Mouse (Mus musculus): ENCODE measurements around the gene Tmed8. TPM values are rescaled to one million over a fixed set of nuclear protein-coding genes. Genes with fewer than 3 reads are reported as not detected.
"Not testable (repeated sequence)": the region's sequence is repeated elsewhere in the genome, so short reads cannot be mapped to it uniquely, and the experiment has no call there.

Gene Tmed8
- polyA plus RNA-seq, 1 experiment from 2014 or later = 2.8 TPM

DNA sequence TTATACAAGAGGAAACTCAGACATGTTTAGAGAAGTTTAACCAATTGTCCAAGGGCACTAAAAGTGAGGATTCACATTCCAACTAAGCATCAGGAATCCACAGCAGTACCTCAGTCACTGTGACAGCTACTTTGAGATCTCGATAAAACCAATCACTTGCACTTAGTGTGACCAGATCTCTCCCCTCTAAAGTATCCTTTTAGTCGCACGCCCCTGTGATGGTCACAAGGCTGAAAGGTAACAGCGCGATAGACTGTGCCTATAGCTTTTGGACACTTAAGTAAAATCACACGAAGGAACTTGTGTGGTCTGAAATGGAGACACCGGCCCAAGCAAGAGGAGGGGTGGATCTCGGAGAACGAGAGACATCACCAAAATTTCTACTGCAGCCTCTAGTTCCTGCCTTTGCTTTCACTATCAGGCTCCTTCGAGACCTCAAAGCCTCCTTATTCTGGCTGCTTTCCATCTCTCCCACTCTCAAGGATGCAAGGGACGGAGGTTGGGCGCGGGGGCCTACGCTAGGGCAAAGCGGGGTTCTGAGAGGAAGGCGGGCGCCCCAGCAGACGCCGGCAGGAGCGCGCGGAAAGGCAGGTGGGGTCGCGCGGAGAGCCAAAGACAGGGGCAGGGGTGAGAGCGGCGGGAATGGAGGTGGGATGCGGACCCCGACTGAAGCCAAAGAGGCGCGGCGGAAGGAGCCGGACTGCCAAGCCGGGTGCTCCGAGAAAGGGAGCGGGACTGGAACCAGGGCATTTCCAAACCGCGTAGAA is 865 bp downstream of the Tmed8 start, which contains the start of gene Samd15:
Gene Samd15, plus strand, starts transcription at position 518 of the 767 bp plus-strand sequence.
- H3K36me3 ChIP-seq = no peaks in the 10 kb centered on the region
- no peaks in the 10 kb centered on the region for H3K27me3 ChIP-seq (ENCODE audit: low read depth, poor library complexity, severe bottlenecking)
- peak; percentile 71 for DNase-seq (ENCODE audit: low spot score)
- WGBS = under 1% methylated on average over 38 of the region's 38 CpGs
- peaks cover 13% of the 10 kb centered on the region; the same call in 1 of the 2 replicates for H3K4me1 ChIP-seq
- peak within 1 kb of the TSS; percentile 89 for H3K4me3 ChIP-seq
- no peaks in the 10 kb centered on the region for H3K9me3 ChIP-seq (replicated peaks)
- H3K27ac ChIP-seq = peak within 1 kb of the TSS; percentile 93

DNA sequence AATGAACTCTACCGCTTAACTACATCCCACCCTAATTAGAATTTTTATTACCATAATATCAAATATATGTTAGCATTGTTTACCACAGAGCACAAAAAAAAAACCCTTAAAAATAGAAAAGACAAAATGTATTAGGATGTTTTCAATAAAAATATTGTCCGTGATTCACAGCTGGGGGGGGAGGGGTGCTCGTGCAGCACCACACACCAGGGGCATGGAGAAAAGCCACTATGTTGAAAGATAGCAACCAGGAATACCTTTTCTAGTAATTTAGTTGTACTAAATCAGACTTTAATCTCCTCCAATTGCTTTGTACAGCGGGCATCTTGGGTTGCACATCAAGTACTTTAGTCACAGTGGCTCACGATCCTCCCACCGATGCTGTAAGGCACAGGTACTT is 1.5 kb downstream of the Tmed8 start:
- WGBS = 67% methylated on average over 6 of the region's 6 CpGs
- Histone ChIP-seq H3K4me3 (peak overlapping the region; percentile 89), H3K36me3 (no peaks in the 10 kb centered on the region), H3K27me3 (ENCODE audit: low read depth, poor library complexity, severe bottlenecking) (no peaks in the 10 kb centered on the region), H3K4me1 (peaks cover 13% of the 10 kb centered on the region; the same call in 1 of the 2 replicates), H3K27ac (no peak overlapping the region), H3K9me3 (replicated peaks) (no peaks in the 10 kb centered on the region)
- DNase-seq (ENCODE audit: low spot score) = no peak

- Histone ChIP-seq H3K27me3 (ENCODE audit: low read depth, poor library complexity, severe bottlenecking) (no peaks in the 10 kb centered on the region), H3K27ac (no peak overlapping the region), H3K4me1 (peaks cover 13% of the 10 kb centered on the region; the same call in 1 of the 2 replicates), H3K36me3 (no peaks in the 10 kb centered on the region), H3K4me3 (no peak overlapping the region), H3K9me3 (replicated peaks) (no peaks in the 10 kb centered on the region)
- no peak for DNase-seq (ENCODE audit: low spot score)
Observed at GRCm38 (mm10) chr12:87196310-87196709, 3.9 kb downstream of the Tmed8 start.

DNA sequence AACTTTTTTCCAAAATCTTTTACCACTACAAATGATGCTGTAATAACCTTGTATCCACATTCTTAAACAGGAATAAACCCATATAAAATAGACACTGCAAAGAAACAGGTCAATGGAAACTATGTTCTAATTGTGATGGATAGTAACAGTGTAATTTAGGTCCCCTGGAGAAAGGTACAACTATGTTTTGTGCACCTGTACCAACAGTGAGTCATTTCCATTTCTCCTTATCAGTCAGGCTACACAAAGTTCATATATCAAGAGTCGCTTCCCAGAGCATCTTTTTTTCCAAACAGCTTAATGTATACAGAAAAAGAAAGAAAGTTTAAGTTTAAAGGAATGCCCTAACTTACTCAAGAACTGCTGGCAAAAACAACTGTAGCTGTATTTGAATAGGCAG is 5.2 kb downstream of the Tmed8 start:
- Histone ChIP-seq H3K9me3 (replicated peaks) (no peaks in the 10 kb centered on the region), H3K4me1 (peaks cover 13% of the 10 kb centered on the region; the same call in 1 of the 2 replicates), H3K27ac (no peak overlapping the region), H3K36me3 (no peaks in the 10 kb centered on the region), H3K4me3 (no peak overlapping the region), H3K27me3 (ENCODE audit: low read depth, poor library complexity, severe bottlenecking) (no peaks in the 10 kb centered on the region)
- 89% methylated on average over 1 of the region's 1 CpGs for WGBS
- no peak for DNase-seq (ENCODE audit: low spot score)

- DNase-seq (ENCODE audit: low spot score) = no peak
- Histone ChIP-seq H3K4me1 (0 out of 2 replicates have a peak, but pooled peaks cover 4% of the 10 kb centered on the region), H3K27me3 (ENCODE audit: low read depth, poor library complexity, severe bottlenecking) (no peaks in the 10 kb centered on the region), H3K36me3 (no peaks in the 10 kb centered on the region), H3K9me3 (replicated peaks) (no peaks in the 10 kb centered on the region), H3K4me3 (no peak overlapping the region), H3K27ac (no peak overlapping the region)
- WGBS = 90% methylated on average over 3 of the region's 3 CpGs
Observed at GRCm38 (mm10) chr12:87193008-87193407, 7.2 kb downstream of the Tmed8 start.

- H3K9me3 ChIP-seq (replicated peaks) = no peaks in the 10 kb centered on the region
- peaks cover 14% of the 10 kb centered on the region; the same call in 1 of the 2 replicates for H3K36me3 ChIP-seq
- no peak for DNase-seq (ENCODE audit: low spot score)
- H3K4me3 ChIP-seq = no peak overlapping the region
- H3K27me3 ChIP-seq (ENCODE audit: low read depth, poor library complexity, severe bottlenecking) = no peaks in the 10 kb centered on the region
- WGBS = 94% methylated on average over 4 of the region's 4 CpGs
- no peak overlapping the region for H3K27ac ChIP-seq
- H3K4me1 ChIP-seq = peaks cover 18% of the 10 kb centered on the region
Observed at GRCm38 (mm10) chr12:87177631-87178030, 22.6 kb downstream of the Tmed8 start.

GRCm38 (mm10) chr12:87175194-87175946 is 24.9 kb downstream of the Tmed8 start:
- Histone ChIP-seq H3K27me3 (ENCODE audit: low read depth, poor library complexity, severe bottlenecking) (no peaks in the 10 kb centered on the region), H3K27ac (0 out of 2 replicates have a peak overlapping the region, but pooled peaks have one; percentile 37), H3K4me3 (no peak overlapping the region), H3K9me3 (replicated peaks) (no peaks in the 10 kb centered on the region), H3K36me3 (peaks cover 22% of the 10 kb centered on the region), H3K4me1 (peaks cover 18% of the 10 kb centered on the region)
- WGBS = 68% methylated on average over 4 of the region's 4 CpGs
- DNase-seq (ENCODE audit: low spot score) = no peak

DNA sequence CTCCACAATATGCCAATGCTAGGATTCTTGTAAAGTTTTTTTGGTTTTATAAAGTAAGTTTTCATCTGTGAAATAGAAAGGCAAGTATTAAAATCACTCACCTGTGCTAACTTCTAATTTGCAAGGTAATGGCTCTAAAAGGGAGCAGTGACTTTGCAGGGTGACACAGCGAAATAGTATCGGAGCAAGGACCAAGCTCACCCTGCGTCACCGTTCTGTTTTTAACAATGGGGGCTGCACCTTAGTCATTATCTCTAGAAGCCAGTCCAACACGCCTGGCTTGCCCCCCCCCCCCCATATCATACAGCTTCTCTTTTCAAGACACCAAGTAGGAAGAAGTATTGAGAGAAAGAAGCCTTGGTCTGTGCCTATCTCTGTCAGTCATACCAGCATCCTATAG is 39.4 kb downstream of the Tmed8 start:
- DNase-seq (ENCODE audit: low spot score) = no peak
- WGBS = 94% methylated on average over 5 of the region's 5 CpGs
- H3K9me3 ChIP-seq (replicated peaks) = no peaks in the 10 kb centered on the region
- no peak overlapping the region for H3K4me3 ChIP-seq
- H3K27me3 ChIP-seq (ENCODE audit: low read depth, poor library complexity, severe bottlenecking) = no peaks in the 10 kb centered on the region
- peaks cover 6% of the 10 kb centered on the region; the same call in 1 of the 2 replicates for H3K4me1 ChIP-seq
- peaks cover 34% of the 10 kb centered on the region for H3K36me3 ChIP-seq
- H3K27ac ChIP-seq = no peak overlapping the region

DNA sequence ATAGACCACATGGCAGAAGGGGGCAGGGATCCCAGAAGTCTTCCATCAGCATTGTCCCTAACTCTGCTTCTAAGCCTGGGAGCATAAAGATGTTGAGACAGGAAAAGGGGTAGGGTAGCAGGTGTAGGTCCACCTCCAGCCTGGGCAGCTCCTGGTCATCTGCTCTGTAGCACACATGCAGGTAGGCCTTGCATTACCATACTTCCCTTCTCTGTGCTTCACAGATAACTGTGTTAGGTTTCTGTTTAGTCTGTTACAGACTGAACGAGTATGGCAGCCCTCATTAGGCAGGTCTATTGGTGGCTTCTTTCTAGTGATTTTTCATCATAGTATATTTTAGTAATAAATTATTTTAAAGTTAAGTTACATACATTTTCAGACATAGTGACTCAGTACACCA is 39.9 kb downstream of the Tmed8 start:
- DNase-seq (ENCODE audit: low spot score) = no peak
- no peak overlapping the region for H3K4me3 ChIP-seq
- peaks cover 35% of the 10 kb centered on the region for H3K36me3 ChIP-seq
- no peak overlapping the region for H3K27ac ChIP-seq
- no peaks in the 10 kb centered on the region for H3K27me3 ChIP-seq (ENCODE audit: low read depth, poor library complexity, severe bottlenecking)
- WGBS = 89% methylated on average over 1 of the region's 1 CpGs
- H3K9me3 ChIP-seq (replicated peaks) = no peaks in the 10 kb centered on the region
- peaks cover 6% of the 10 kb centered on the region; the same call in 1 of the 2 replicates for H3K4me1 ChIP-seq

DNA sequence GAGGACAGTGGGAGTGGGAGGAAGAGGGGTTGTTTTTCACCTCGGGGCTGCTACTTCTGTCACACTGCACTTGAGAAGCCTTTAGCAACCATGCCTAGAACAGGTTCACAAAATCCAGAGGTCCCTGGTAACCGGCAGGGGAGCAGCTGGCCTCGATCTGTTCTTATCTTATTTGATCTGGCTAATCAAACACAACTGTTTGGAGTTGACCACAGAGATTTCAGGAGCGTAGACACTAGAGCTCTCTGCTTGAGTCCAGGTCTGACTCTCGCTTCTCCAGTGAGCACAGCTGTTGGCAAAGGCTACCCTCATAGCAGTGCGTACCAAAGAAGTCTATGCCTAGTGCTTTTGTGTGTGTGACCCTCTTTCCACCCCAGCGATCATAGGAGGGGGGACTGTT is 42.2 kb downstream of the Tmed8 start:
- Histone ChIP-seq H3K36me3 (peaks cover 21% of the 10 kb centered on the region), H3K27ac (no peak overlapping the region), H3K4me1 (peaks cover 6% of the 10 kb centered on the region; the same call in 1 of the 2 replicates), H3K27me3 (ENCODE audit: low read depth, poor library complexity, severe bottlenecking) (no peaks in the 10 kb centered on the region), H3K4me3 (no peak overlapping the region), H3K9me3 (replicated peaks) (no peaks in the 10 kb centered on the region)
- 81% methylated on average over 7 of the region's 7 CpGs for WGBS
- DNase-seq (ENCODE audit: low spot score) = no peak

DNA sequence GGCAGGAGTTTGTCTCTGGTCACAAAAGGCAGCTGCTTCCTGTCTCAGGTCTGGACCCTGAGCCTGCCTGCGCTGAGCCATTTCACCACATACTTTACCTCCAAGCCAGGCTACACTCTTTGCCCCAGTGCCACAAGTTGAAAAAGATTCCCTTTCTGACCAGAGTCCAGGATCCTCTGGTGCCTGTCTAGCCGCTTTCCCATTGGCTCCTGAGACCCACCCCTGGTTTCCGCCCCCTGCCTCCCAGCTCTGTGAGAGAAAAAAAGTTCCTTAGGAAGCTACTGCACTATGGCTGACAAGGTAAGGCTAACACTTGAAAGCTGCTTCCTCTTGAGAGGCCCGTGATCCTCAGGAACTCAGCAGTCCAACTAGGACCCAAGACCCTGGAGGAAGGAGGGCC is 42.9 kb downstream of the Tmed8 start:
- no peaks in the 10 kb centered on the region for H3K9me3 ChIP-seq (replicated peaks)
- H3K27me3 ChIP-seq (ENCODE audit: low read depth, poor library complexity, severe bottlenecking) = no peaks in the 10 kb centered on the region
- peaks cover 18% of the 10 kb centered on the region for H3K36me3 ChIP-seq
- DNase-seq (ENCODE audit: low spot score) = no peak
- H3K4me1 ChIP-seq = peaks cover 6% of the 10 kb centered on the region; the same call in 1 of the 2 replicates
- WGBS = 55% methylated on average over 4 of the region's 4 CpGs
- H3K4me3 ChIP-seq = no peak overlapping the region
- H3K27ac ChIP-seq = no peak overlapping the region

DNA sequence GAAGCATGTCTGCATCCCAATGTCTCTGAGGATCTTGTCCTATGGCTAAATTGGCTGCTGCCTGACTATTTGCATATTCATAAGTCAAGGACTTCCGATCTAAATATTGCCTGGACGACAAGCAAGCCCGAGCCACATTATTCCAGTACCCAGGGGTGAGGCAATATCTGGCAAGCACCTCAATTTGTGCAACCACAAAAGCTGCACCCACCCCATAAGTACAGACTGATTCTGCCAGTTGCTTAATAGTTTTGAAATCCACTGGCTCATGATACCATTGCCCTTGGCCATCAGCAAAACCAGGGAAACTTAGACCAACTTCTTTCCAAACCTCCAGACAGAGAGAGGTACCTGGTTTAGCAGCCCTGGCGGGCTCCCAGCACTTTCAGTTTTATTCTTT is 45.8 kb downstream of the Tmed8 start:
- not testable (repeated sequence) for H3K4me3 ChIP-seq; DNase-seq (ENCODE audit: low spot score)
- WGBS = 93% methylated on average over 4 of the region's 4 CpGs

GRCm38 (mm10) chr12:87149471-87149870 is 50.8 kb downstream of the Tmed8 start:
- WGBS = 96% methylated on average over 5 of the region's 5 CpGs
- no peaks in the 10 kb centered on the region for H3K27me3 ChIP-seq (ENCODE audit: low read depth, poor library complexity, severe bottlenecking)
- no peak overlapping the region for H3K4me3 ChIP-seq
- H3K36me3 ChIP-seq = peaks cover 9% of the 10 kb centered on the region
- no peak for DNase-seq (ENCODE audit: low spot score)
- H3K4me1 ChIP-seq = peaks cover 16% of the 10 kb centered on the region
- H3K27ac ChIP-seq = no peak overlapping the region
- no peaks in the 10 kb centered on the region for H3K9me3 ChIP-seq (replicated peaks)

More for the DNA sequence above, 45.8 kb downstream of the Tmed8 start:
- H3K9me3 ChIP-seq (replicated peaks); H3K27ac ChIP-seq; H3K4me1 ChIP-seq; H3K27me3 ChIP-seq (ENCODE audit: low read depth, poor library complexity, severe bottlenecking): not testable (repeated sequence)
- peaks cover 22% of the 10 kb centered on the region for H3K36me3 ChIP-seq

All from limb, embryonic 10.5 days (tissue).